Mouse (Mus musculus): ENCODE measurements at regions not wholly inside any gene's neighbourhood (a gene's known extent, or its start where the extent isn't known, plus 50 kb on each side); places are given as distances from the start of the nearest gene placed in this dataset.

- no peak for TF ChIP-seq POLR2A (IDR thresholded peaks at IDR 0.05; ENCODE audit: borderline replicate concordance, extremely low read depth, low read depth, low read length)
- TF ChIP-seq CTCF (IDR thresholded peaks at IDR 0.05; ENCODE audit: insufficient read depth, low read length) = no peak
Measured at GRCm38 (mm10) chr15:72135992-72136617, 1698.3 kb upstream of the Gm6569 start.

All from lung, adult 2 months (tissue).